Mouse (Mus musculus) bone marrow, adult 2 months (tissue): ENCODE measurements around the gene Sbsn. TPM values are rescaled to one million over a fixed set of nuclear protein-coding genes. Genes with fewer than 3 reads are reported as not detected.

Source experiments
- H3K27ac ChIP-seq: fragments of 200-500 bp; 2 replicates; pipeline ENCODE4 v1.5.1; 2012; ENCODE audit warnings: low read depth, mild to moderate bottlenecking, control low read depth, inconsistent platforms, low read length; ENCODE audit not compliant: control insufficient read depth, poor library complexity, insufficient read depth
- H3K4me1 ChIP-seq: fragments of 200-500 bp; 2 replicates; pipeline ENCODE4 v1.6.1; 2011; ENCODE audit warnings: low read length; ENCODE audit not compliant: control insufficient read depth, insufficient read depth
- H3K4me3 ChIP-seq: fragments of 200-500 bp; replicated peaks from 2 replicates; pipeline ENCODE3; 2011; ENCODE audit warnings: mild to moderate bottlenecking, low read depth, low read length, control low read depth; ENCODE audit not compliant: control insufficient read depth
- CTCF ChIP-seq: fragments of 200-500 bp; IDR thresholded peaks from 2 replicates; pipeline ENCODE4 v1.5.1; 2011; ENCODE audit warnings: low read length, control low read depth; ENCODE audit not compliant: control insufficient read depth, insufficient read depth
- POLR2A ChIP-seq: fragments of 200-500 bp; IDR thresholded peaks from 2 replicates; pipeline ENCODE4 v1.6.1; 2011; ENCODE audit warnings: low read depth, mild to moderate bottlenecking, control low read depth, low read length, borderline replicate concordance; ENCODE audit not compliant: control insufficient read depth
- WGBS: fragments of 180-500 bp; shearing (Covaris S2); methylation state at CpG from one replicate; pipeline ENCODE4 v1.1.7; 2018; 5-methylcytosine and 5-hydroxymethylcytosine counted together
- polyA plus RNA-seq: library from polyadenylated mRNA; stranded (reverse); fragments of >200 nt; gene quantifications from 2 replicates; pipeline ENCODE4 v1.2.4, GENCODE M21; 2011; ENCODE audit warnings: low replicate concordance; ENCODE audit not compliant: missing spikeins, insufficient read depth, insufficient read length

The Sbsn gene
- polyA plus RNA-seq, 1 experiment = 6.4 TPM

DNA sequence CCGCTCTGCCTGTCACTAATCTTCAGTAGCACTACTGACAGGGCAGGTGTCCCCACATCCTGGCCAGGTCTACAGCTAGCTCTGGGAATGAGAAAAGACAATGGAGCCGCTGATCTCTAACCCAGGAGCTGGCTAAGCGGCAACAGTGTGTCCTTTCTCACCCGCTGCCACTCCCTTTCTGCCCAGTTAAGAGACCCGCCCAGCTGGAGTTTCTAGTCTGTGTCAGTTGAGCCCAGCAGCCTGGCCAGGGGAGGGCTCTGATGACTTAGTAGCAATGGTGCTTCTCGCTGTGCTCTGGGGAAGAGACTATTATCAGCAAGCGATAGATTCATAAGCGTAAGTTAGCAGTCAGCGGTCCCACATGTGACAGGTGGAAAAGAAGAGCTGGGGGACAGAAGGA is 18.0 kb downstream of the Sbsn start:
- WGBS = 45% methylated on average over 9 of the region's 9 CpGs
- Histone ChIP-seq H3K27ac (no peak overlapping the region), H3K4me1 (no peaks in the 10 kb centered on the region), H3K4me3 (no peak overlapping the region)
- TF ChIP-seq CTCF (no peak), POLR2A (no peak)

DNA sequence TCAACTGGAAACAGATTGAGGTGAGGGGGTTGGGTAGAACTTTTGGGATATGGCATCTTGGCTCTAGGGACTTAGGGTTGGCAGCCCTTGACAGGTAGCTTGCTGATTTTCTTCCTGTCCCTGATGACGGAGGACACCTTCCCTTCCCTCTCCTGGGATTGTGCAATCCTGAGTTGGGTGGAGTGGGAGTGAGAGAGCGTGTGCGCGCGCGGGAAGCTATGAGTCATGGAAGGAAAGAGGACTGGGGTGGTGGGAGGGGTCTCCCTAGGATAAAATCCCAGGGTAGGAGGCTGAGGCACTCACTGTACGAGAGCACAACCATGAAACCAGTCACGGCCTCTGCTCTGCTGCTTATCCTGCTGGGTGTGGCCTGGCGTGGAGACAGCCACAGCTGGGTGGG is 24.8 kb downstream of the Sbsn start:
- no peak for TF ChIP-seq CTCF
- H3K27ac ChIP-seq = no peak overlapping the region
- H3K4me3 ChIP-seq = no peak overlapping the region
- H3K4me1 ChIP-seq = no peaks in the 10 kb centered on the region; the same call in 1 of the 2 replicates
- WGBS = 65% methylated on average over 9 of the region's 9 CpGs

DNA sequence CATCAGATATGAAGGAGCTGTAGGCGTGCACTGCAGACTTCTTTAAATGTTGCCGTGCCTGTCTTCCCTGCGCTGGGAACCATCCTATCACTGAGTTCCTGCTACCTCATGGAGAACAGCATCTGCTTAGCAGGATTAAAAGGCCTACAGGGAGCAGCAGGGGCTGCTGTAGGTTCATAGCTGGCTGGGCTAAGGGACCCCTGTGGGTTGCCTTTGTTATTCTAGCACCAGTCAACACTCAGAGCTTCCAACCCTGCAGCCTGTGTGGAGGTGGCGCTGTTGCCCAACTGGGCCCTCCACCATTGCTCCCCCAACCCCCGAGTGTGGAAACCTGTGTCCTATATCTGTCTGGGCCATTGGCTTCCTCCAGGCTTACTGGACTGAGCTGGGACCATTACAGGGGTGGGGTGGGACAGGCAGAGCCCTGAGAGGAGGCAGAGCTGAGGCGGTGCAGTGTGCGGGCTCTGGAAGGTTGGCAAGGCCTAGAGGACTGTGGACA is 25.9 kb downstream of the Sbsn start:
- TF ChIP-seq CTCF (no peak), POLR2A (no peak)
- WGBS = 56% methylated on average over 7 of the region's 7 CpGs
- H3K27ac ChIP-seq = no peak overlapping the region

DNA sequence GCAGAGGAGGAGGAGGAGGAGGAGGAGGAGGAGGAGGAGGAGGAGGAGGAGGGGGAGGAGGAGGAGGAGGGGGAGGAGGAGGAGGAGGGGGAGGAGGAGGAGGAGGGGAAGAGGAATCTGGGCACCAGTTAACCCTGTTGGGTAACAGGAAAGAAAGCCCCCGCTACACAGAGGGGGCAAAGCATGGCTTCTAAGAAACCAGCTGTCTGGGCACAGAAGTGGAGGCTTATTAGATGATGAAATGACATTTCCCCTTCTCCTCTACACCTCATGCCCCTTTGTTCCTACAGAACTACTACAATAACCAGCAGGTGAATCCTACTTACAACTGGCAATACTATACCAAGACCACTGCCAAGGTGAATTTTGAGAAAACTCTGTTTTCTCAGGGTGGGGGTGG is 26.6 kb downstream of the Sbsn start:
- H3K4me1 ChIP-seq = no peaks in the 10 kb centered on the region; the same call in 1 of the 2 replicates
- WGBS = 21% methylated on average over 1 of the region's 1 CpGs
- TF ChIP-seq CTCF (no peak), POLR2A (no peak)
- no peak overlapping the region for H3K27ac ChIP-seq
- no peak overlapping the region for H3K4me3 ChIP-seq

More for the DNA sequence above, 25.9 kb downstream of the Sbsn start:
- Histone ChIP-seq H3K4me1 (no peaks in the 10 kb centered on the region; the same call in 1 of the 2 replicates), H3K4me3 (no peak overlapping the region)

DNA sequence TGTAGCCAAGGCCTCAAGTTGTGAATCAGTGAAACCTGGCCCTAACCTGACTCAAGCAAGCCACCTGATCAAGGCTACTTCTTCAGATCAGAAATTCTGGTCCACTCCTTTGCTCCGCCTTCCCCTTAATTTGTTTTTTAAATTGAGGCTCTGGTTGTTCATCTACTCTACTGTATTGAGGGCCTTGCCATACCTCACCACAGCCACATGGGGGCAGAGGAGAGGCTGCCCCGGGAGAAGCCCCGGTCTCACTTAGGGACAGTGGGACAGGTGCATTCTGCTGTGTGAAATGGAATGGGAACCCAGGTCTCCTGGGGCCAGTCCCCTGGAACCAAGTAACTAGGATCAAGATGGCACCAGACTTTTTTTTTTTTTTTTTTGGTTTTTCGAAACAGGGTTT is 30.5 kb downstream of the Sbsn start:
- WGBS = 41% methylated on average over 4 of the region's 4 CpGs
- Histone ChIP-seq H3K27ac (no peak overlapping the region), H3K4me3 (no peak overlapping the region), H3K4me1 (no peaks in the 10 kb centered on the region)
- TF ChIP-seq POLR2A (no peak), CTCF (peak; percentile 69)

DNA sequence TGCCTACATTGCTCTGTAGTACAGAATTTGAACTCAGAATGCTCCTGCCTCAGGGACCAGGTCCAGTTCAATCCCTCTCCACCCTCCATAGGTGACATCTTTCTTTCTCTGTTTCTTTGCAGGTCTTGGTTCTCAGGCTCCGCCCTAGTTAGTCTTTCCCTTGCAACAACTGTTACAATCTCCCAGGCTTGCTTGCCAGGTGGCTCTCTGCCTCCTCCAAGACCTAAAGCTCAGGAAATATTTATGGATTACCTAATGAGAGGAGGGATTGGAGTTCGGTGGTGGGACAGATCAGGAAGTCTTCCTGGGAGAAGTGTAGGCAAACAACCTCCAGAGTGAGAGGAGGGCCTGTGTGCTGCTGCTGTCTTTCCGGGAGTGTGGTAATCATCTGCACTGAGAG is 31.4 kb downstream of the Sbsn start:
- no peak for TF ChIP-seq CTCF
- TF ChIP-seq POLR2A = no peak
- Histone ChIP-seq H3K4me1 (no peaks in the 10 kb centered on the region), H3K27ac (no peak overlapping the region), H3K4me3 (no peak overlapping the region)
- WGBS = 51% methylated on average over 3 of the region's 3 CpGs

DNA sequence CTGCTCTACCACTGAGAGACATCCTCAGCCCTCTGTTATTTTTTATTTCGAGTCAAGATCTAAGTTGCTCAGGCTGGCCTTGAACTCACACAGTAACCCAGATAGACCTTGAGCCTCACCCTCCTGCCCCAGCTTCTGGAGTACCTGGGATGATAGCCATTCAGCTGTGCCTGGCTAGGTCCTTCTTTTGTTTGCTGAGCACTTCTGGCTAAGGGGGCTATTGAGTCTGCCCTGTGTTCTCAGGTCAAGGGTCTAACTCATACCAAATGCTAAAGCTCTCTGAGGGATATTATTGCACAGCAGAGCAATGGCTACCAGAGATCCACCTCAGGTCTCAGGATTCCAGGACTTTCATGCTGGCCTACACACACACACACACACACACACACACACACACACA is 33.9 kb downstream of the Sbsn start:
- Histone ChIP-seq H3K4me3 (no peak overlapping the region), H3K27ac (no peak overlapping the region), H3K4me1 (no peaks in the 10 kb centered on the region)
- TF ChIP-seq CTCF (no peak), POLR2A (no peak)
- 76% methylated on average over 1 of the region's 1 CpGs for WGBS

DNA sequence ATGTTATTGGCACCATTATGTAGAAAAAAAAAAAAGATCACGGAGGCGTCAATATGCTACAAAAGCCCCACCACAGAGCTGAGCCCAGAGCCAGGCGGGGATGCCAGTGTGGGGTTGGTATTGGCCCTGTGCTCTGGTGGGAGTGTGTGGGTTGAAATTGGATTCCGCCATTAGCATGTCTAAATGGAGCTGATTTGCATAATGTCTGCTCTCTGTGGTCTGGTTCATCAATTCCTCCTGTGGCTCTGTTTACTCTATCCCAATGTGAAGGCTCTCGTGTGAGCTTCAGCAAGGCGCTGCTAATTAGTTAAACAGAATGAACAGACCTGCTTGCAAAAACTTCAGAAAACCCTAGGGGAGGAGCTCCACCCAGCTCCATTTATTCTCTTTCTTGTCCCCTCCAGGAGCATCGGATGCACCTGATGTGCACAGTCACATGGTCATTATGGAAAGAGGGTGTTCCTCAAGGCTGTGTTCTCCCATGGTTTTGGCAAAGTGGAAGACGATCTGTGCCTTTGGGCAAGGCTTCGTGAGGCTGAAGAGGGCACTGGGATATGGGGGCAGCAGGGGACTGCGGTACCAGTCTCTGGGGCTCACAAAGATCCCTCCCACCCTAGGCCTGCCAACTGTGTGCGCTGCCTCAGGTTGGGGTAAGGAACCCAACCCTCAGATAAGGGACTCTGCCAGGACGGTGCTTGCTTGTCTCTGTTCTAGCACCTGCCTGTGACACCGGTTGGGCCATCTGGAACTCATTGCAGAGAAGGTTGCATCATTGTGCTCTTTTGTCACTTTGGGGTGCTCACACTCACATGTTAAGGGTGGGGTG is 34.7 kb downstream of the Sbsn start:
- Histone ChIP-seq H3K4me1 (no peaks in the 10 kb centered on the region), H3K4me3 (no peak overlapping the region), H3K27ac (no peak overlapping the region)
- TF ChIP-seq CTCF (no peak), POLR2A (no peak)
- 75% methylated on average over 13 of the region's 13 CpGs for WGBS

DNA sequence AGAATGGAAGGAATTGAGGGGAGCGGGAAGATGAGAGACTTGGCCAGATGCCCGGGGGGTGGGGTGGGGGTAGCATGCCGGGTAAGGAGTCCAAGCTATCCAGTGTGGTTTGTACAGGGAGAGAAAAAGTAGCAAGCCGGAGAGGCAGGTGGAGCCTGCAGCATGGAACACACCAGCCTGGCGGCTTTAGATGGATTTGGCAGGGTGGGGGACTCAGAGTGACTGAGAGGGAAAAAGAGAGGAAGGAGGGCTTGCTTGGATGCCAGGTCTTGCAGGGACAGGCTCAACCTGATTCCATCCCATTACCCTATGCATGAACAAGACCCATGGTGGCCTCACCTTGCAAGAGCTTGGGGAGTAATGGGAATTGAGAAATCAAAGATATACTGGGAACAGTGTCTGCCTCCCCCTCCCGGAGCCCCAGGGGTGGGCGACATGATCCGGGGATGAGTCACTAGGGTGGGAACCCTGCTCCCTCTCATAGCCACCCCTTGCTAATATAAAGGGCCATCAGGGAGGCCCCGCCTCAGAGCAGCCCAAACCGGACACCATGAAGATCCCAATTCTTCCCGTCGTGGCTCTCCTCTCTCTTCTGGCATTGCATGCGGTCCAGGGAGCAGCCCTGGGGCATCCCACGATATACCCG is 36.2 kb downstream of the Sbsn start, which contains the start of gene Krtdap:
Gene Krtdap, plus strand, starts transcription at position 520 of the 646 bp plus-strand sequence.
- WGBS = 73% methylated on average over 15 of the region's 15 CpGs
- Histone ChIP-seq H3K27ac (no peak within 1 kb of the TSS), H3K4me1 (no peaks in the 10 kb centered on the region), H3K4me3 (no peak within 1 kb of the TSS)
- TF ChIP-seq POLR2A (no peak), CTCF (no peak)
